Comparison of ENCODE assay signal across 23 mouse cellular contexts in the genomic region with DNA sequence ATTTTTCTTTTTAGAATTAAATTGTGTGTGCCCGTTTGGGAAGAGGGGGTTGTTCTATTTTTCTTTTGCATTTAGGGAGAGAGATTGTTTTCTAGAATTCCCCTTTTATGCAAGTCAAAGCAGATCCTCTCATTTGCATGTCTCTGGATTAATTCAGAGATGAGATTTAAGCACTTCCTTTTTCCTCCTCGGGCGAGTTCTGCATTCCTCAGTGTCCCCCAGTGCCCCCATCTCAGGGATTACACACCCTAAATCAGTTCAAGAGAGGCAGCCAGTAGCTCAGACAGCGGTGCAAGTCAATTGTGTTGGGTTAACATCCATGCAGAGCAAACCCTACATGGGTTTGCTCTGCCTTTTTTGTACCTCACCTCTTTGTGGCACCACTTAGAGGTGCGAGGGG. TPM values are rescaled to one million over a fixed set of nuclear protein-coding genes. Genes with fewer than 3 reads are reported as not detected.
"Had no signal": no experiment of that assay in that cellular context is flagged by ENCODE, and none has a peak within 500 bp of the region (broad histone marks: within the 10 kb centered on the region; RNA-seq: fewer than 3 reads in every experiment).

No protein-coding gene starts in this region.

- DNase-seq: retina, postnatal 1 day; right cerebral cortex, adult 18-20 months; right cerebral cortex, postnatal 14 days; right cerebral cortex, postnatal 25 days; right cerebral cortex, postnatal 4 days; spleen, adult 18-20 months; thymus, adult 18-20 months; thymus, adult 2 months; thymus, postnatal 14 days; thymus, postnatal 25 days; thymus, postnatal 36 days; thymus, postnatal 4 days had no signal

- H3K4me1 ChIP-seq: neural tube, embryonic 12.5 days; neural tube, embryonic 13.5 days; neural tube, embryonic 15.5 days; stomach, embryonic 15.5 days had no signal

- H3K9ac ChIP-seq: neural tube, embryonic 12.5 days; neural tube, embryonic 13.5 days; neural tube, embryonic 15.5 days; stomach, embryonic 15.5 days had no signal

- H3K27me3 ChIP-seq: neural tube, embryonic 12.5 days; neural tube, embryonic 13.5 days; neural tube, embryonic 15.5 days; stomach, embryonic 15.5 days had no signal

- H3K27ac ChIP-seq: neural tube, embryonic 12.5 days; neural tube, embryonic 13.5 days; neural tube, embryonic 15.5 days; stomach, embryonic 15.5 days; stomach, postnatal 0 days had no signal

- H3K9me3 ChIP-seq: neural tube, embryonic 12.5 days; neural tube, embryonic 13.5 days; neural tube, embryonic 15.5 days; stomach, embryonic 15.5 days had no signal

- H3K4me3 ChIP-seq: neural tube, embryonic 12.5 days; neural tube, embryonic 13.5 days; neural tube, embryonic 15.5 days; stomach, embryonic 15.5 days had no signal

- H3K4me2 ChIP-seq: neural tube, embryonic 12.5 days; neural tube, embryonic 13.5 days; neural tube, embryonic 15.5 days; stomach, embryonic 15.5 days had no signal

RNA-seq across cellular contexts. Expression of a gene that starts 50.2 kb away (rescaled TPM):
- total RNA-seq: neutrophil, adult 5-6 weeks had no signal
- polyA plus RNA-seq: neural tube, embryonic 11.5 days; neural tube, embryonic 12.5 days; neural tube, embryonic 13.5 days; neural tube, embryonic 14.5 days; neural tube, embryonic 15.5 days; small intestine, adult 2 months; stomach, embryonic 14.5 days; stomach, embryonic 15.5 days; stomach, embryonic 16.5 days; stomach, postnatal 0 days had no signal

RNA-seq across cellular contexts. Expression of a gene that starts 59.8 kb away (rescaled TPM):
- polyA plus RNA-seq: neural tube, embryonic 14.5 days had no signal
